Mouse (Mus musculus): ENCODE results near the gene Tcp11.

Tcp11 gene

GRCm38 (mm10) chr17:28080045-28080816 lies at the start of gene Tcp11:
TSS of gene Tcp11 (minus strand) at chr17:28080639.
- peak; percentile 85 for DNase-seq

- DNase-seq: no peak
Observed at GRCm38 (mm10) chr17:28129796-28130195, 49.4 kb upstream of the Tcp11 start.

- DNase-seq: no peak
Observed at GRCm38 (mm10) chr17:28124368-28124767, 43.9 kb upstream of the Tcp11 start.

GRCm38 (mm10) chr17:28123627-28124026 lies 43.2 kb upstream of the Tcp11 start:
- no peak for DNase-seq

GRCm38 (mm10) chr17:28122949-28123348 lies 42.5 kb upstream of the Tcp11 start:
- DNase-seq: no peak

- no peak for DNase-seq
Observed at GRCm38 (mm10) chr17:28120460-28120859, 40.0 kb upstream of the Tcp11 start.

- DNase-seq: peak; percentile 42
Observed at GRCm38 (mm10) chr17:28117451-28118209, 37.2 kb upstream of the Tcp11 start.

- no peak for DNase-seq
Observed at GRCm38 (mm10) chr17:28116335-28116734, 35.9 kb upstream of the Tcp11 start.

GRCm38 (mm10) chr17:28112266-28112665 lies 31.8 kb upstream of the Tcp11 start:
- DNase-seq: no peak

GRCm38 (mm10) chr17:28107275-28107674 lies 26.8 kb upstream of the Tcp11 start:
- DNase-seq: no peak

- DNase-seq: peak; percentile 68
Observed at GRCm38 (mm10) chr17:28106352-28106751, 25.9 kb upstream of the Tcp11 start.

- no peak for DNase-seq
Observed at GRCm38 (mm10) chr17:28104416-28104815, 24.0 kb upstream of the Tcp11 start.

GRCm38 (mm10) chr17:28101902-28102319 lies 21.5 kb upstream of the Tcp11 start:
- no peak for DNase-seq

- DNase-seq: no peak
Observed at GRCm38 (mm10) chr17:28101284-28101887, 20.9 kb upstream of the Tcp11 start.

- peak; percentile 30 for DNase-seq
Observed at GRCm38 (mm10) chr17:28100669-28101068, 20.2 kb upstream of the Tcp11 start.

GRCm38 (mm10) chr17:28099086-28099485 lies 18.6 kb upstream of the Tcp11 start:
- DNase-seq: no peak

GRCm38 (mm10) chr17:28097308-28097707 lies 16.9 kb upstream of the Tcp11 start:
- no peak for DNase-seq

GRCm38 (mm10) chr17:28096418-28096817 lies 16.0 kb upstream of the Tcp11 start:
- no peak for DNase-seq

GRCm38 (mm10) chr17:28093837-28094236 lies 13.4 kb upstream of the Tcp11 start:
- no peak for DNase-seq

- no peak for DNase-seq
Observed at GRCm38 (mm10) chr17:28092297-28092696, 11.9 kb upstream of the Tcp11 start.

- DNase-seq: no peak
Observed at GRCm38 (mm10) chr17:28088718-28089117, 8.3 kb upstream of the Tcp11 start.

GRCm38 (mm10) chr17:28087430-28087829 lies 7.0 kb upstream of the Tcp11 start:
- DNase-seq: no peak

GRCm38 (mm10) chr17:28084964-28085363 lies 4.5 kb upstream of the Tcp11 start:
- peak; percentile 99 for DNase-seq
